Mouse (Mus musculus) brain, embryonic 14.5 days (tissue): ENCODE data around the gene Clpb.

Experiments
- CTCF ChIP-seq: fragments of 200-500 bp; IDR thresholded peaks from 2 replicates; pipeline ENCODE4 v1.5.1; 2012; ENCODE audit warnings: inconsistent platforms, mild to moderate bottlenecking, moderate library complexity, borderline replicate concordance; ENCODE audit not compliant: insufficient read depth, insufficient read length; ENCODE audit errors: extremely low read depth
- POLR2A ChIP-seq: fragments of 200-500 bp; IDR thresholded peaks from 2 replicates; pipeline ENCODE4 v1.6.1; 2012; ENCODE audit warnings: mild to moderate bottlenecking, inconsistent platforms, borderline replicate concordance; ENCODE audit not compliant: poor library complexity, insufficient read depth, insufficient read length, severe bottlenecking; ENCODE audit errors: extremely low read depth

DNA sequence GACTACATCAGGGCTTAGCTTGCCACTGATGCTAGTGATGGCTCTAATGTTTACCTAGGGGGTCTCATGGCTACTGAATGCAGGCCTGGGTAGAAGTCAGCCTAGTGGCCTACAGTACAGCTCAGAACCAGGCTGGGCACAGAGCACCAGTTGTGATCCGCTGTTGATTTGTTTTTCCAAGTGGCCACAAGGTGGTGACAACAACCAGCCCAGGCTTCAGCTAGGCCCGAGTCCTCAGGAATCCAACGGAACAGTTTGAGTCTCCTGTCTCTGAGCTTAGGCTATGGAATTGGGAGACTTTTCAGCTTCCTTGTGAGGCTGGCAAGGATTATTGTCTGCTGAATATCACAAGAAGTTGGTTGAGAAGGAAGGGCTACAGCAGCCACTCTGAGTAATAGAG, 3.1 kb downstream of the Clpb start:
- TF ChIP-seq POLR2A (no peak), CTCF (peak; percentile 79)
